Mouse (Mus musculus) embryonic fibroblast, embryonic 13.5 days (primary cell): ENCODE results near the gene Stradb. TPM values are rescaled to one million over a fixed set of nuclear protein-coding genes. Genes with fewer than 3 reads are reported as not detected.

Source experiments
- H3K27ac ChIP-seq: 2 replicates; pipeline ENCODE4 v1.5.1; 2012; ENCODE audit warnings: low read length, control low read depth, inconsistent platforms; ENCODE audit not compliant: insufficient read depth
- H3K4me1 ChIP-seq: 2 replicates; pipeline ENCODE4 v1.6.1; 2011; ENCODE audit warnings: low read length; ENCODE audit not compliant: control insufficient read depth, insufficient read depth
- H3K4me3 ChIP-seq: 2 replicates; pipeline ENCODE4 v1.5.1; 2011; ENCODE audit warnings: mild to moderate bottlenecking, control low read depth, low read length; ENCODE audit not compliant: insufficient read depth
- CTCF ChIP-seq: IDR thresholded peaks from 2 replicates; pipeline ENCODE4 v1.5.1; 2011; ENCODE audit warnings: mild to moderate bottlenecking, control low read depth, low read length, moderate library complexity, borderline replicate concordance; ENCODE audit not compliant: insufficient read depth
- POLR2A ChIP-seq: IDR thresholded peaks from 2 replicates; pipeline ENCODE4 v1.6.1; 2011; ENCODE audit warnings: low read depth, mild to moderate bottlenecking, control low read depth, low read length, moderate library complexity
- polyA plus RNA-seq: library from polyadenylated mRNA; stranded (reverse); fragments of >200 nt; gene quantifications from 2 replicates; pipeline ENCODE4 v1.2.4, GENCODE M21; 2011; ENCODE audit warnings: low read depth; ENCODE audit not compliant: missing spikeins, insufficient read length

Stradb gene
- polyA plus RNA-seq, 1 experiment = 16.8 TPM

GRCm38 (mm10) chr1:58993723-58994122 is 20.4 kb downstream of the Stradb start:
- no peak overlapping the region for H3K27ac ChIP-seq
- TF ChIP-seq CTCF (no peak), POLR2A (no peak)
- no peaks in the 10 kb centered on the region for H3K4me1 ChIP-seq
- no peak overlapping the region for H3K4me3 ChIP-seq

GRCm38 (mm10) chr1:58995313-58995712 is 22.0 kb downstream of the Stradb start:
- Histone ChIP-seq H3K27ac (no peak overlapping the region), H3K4me1 (no peaks in the 10 kb centered on the region), H3K4me3 (no peak overlapping the region)
- no peak for TF ChIP-seq CTCF
- TF ChIP-seq POLR2A = no peak

- Histone ChIP-seq H3K4me3 (no peak overlapping the region), H3K4me1 (no peaks in the 10 kb centered on the region), H3K27ac (no peak overlapping the region)
- no peak for TF ChIP-seq CTCF
- no peak for TF ChIP-seq POLR2A
Measured at GRCm38 (mm10) chr1:59009250-59009649, 35.9 kb downstream of the Stradb start.

- Histone ChIP-seq H3K27ac (no peak overlapping the region), H3K4me3 (no peak overlapping the region), H3K4me1 (no peaks in the 10 kb centered on the region)
- TF ChIP-seq POLR2A = no peak
- TF ChIP-seq CTCF = no peak
Measured at GRCm38 (mm10) chr1:59021556-59021955, 48.2 kb downstream of the Stradb start.

- Histone ChIP-seq H3K4me1 (no peaks in the 10 kb centered on the region), H3K27ac (no peak overlapping the region), H3K4me3 (no peak overlapping the region)
- no peak for TF ChIP-seq CTCF
- no peak for TF ChIP-seq POLR2A
Measured at GRCm38 (mm10) chr1:59037723-59038122, 64.4 kb downstream of the Stradb start.

Other genes with a start within 250 kb of the Stradb start
- 37.2 and 39.1 TPM in 2 replicates for gene Casp8, start 178.1 kb upstream of the Stradb start, polyA plus RNA-seq
- gene Trak2, start 92 bp upstream of the Stradb start, polyA plus RNA-seq = 31.8 and 34.7 TPM in 2 replicates
- gene C2cd6, start 121.4 kb downstream of the Stradb start, polyA plus RNA-seq = not detected in 2 replicates
- gene Tmem237, start 146.9 kb downstream of the Stradb start, polyA plus RNA-seq = 23.2 and 25.3 TPM in 2 replicates
- 0.25 and 0.50 TPM in 2 replicates for gene Mpp4, start 189.9 kb downstream of the Stradb start, polyA plus RNA-seq